Mouse (Mus musculus): ENCODE measurements around the gene Phactr3.
A peak's percentile ranks its signal among the peaks of the same experiment; 100 is the strongest.

Phactr3 gene

DNA sequence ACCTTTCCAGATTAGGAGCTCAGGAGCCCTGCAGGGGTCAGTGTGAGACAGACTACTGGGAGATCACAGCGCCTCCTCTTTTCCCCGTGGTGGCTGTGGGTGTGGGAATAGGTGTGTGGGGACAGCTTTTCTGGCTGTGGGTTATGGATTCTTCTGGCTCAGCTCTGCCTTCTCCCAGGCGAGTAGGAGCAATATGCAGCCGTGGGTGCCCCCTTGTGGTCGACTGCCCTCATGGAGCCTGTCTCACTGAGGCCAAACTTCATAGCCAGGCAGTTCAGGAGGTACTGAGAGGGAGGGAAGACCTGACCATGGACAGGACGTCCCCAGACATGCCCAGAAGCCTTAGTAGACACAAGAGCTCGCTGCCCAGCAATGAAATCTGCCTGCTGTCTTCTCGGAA is 145.6 kb downstream of the Phactr3 start:
- DNase-seq = peak in 1 of 2 experiments; percentile 6

DNA sequence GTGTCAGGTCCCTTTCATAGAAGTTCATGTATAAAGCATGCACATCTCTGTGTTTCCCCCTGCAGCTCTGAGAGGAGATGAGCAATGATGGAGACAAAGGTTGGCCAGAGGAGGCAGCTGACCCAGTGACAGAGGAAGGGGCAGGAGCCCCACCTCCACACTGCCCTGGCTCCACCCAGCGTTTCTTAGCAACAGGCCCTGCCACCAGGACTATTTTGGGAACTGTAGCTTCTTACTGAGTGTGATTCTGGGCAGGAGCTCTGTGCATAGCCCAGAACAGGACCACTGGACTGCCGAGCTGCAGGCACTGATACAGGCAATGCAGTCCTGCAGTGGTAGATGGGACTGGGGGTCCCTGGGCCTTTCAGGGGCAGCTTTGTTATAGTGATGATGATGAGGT is 146.7 kb downstream of the Phactr3 start:
- no peak for DNase-seq

DNA sequence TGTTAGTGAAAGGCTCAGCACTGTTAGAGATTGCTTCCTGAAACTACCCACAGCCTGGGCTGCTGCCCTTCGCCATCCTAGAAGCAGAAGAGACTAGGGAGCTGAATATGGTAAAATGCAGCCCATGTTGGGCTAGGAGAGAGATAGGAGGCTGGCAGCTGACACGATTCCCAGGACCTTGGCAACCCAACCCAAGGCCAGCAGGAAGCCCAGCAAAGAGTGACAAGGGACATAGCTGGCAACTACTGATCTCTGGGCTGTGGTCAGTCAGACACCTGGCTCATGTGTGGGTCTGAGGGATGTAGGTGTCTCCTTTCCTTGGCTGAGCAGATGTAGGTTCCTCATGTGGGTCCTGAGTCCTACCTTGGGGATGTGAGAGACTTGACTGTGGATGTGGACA is 152.0 kb downstream of the Phactr3 start:
- DNase-seq = no peak

DNA sequence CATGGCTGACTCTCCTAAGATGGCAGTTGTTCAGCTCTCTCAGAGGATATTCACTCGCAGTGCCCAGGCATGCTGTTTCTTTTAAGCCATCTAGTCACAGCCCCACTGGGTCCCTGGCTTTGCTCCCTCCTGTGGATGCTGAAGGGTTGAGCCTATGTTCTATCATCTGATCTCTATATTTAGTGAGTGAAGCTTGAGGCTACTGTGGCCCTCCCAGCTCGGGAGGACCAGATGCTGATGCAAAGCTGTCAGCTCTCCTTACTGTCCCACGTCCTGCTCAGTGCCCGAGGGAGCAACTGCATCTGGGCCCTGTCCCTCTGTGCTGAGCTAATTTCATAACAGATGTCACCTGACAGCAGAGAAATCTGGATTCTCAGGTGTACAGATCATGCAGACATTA is 153.6 kb downstream of the Phactr3 start:
- no peak for DNase-seq

DNA sequence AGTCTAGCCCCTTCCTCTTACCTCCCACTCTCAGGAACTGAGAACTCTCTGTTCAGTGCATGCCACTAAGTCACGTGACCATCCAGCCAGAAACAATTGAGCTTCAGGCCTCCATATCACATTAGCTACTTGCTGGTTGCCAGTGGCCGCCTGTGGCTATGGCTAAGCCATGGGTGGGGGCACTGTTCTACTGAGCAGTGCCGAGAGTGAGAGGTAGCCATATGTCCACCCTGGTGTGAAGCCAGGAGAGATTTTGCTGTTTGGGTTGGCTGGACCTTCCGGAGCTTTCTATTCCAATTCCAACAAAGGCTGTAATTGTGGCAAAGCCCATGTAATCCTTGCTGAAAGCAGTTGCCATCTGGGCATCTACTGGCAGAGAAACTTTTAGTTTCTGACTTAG is 155.4 kb downstream of the Phactr3 start:
- DNase-seq = no peak

DNA sequence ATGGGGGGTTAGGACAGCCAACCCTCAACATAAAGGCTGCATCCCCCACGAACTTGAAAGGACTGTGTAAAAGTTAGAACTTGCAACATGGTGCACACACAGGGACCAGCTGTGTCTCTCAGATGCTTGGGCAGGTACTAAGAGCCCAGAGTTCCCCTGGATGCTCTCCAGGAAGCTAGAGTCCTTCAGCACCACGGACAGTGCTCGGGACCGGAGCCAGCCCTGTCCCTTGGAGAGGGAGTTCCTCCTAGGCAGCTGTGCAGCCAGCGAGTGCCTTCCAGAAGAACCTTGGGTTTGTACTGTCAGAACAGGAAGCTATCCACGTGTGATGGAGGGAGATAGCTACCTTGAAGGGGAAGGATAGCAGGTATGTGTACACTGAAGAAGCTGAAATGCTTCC is 158.4 kb downstream of the Phactr3 start:
- DNase-seq = no peak

DNA sequence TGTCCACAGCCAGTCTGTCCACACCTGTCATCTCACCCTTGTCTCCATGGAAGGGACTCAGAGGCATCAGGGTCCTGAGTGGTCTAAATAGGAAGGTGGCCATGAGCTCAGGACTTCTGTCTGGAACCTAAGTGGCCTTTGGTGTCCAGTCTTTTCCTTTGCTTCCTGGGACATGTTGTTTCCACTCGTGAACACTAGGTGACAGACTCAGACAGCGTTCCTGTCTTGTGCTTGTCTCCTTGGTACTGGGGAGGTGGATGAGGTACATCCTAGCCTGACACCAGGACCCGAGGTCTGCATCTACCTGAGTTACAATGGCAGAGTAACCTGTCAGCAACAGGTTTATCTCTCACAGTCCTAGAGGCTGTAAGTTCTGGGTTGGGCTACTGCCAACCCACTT is 162.4 kb downstream of the Phactr3 start:
- no peak for DNase-seq

DNA sequence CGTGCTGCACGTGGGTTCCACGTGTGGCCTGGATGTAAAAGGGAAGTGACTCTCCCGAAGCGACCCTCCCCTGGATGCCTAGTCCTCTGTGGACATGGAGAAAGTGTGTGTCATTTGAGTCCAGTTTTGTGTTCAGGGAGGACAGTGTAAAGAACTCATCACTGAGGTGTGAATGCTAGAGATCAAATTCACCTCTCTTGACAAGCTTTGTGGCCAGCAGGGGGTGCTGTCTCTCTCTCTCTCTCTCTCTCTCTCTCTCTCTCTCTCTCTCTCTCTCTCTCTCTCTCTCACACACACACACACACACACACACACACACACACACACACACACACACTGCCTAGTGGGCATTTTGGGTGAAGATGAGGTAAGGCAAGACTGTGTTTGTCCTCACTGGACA is 168.5 kb downstream of the Phactr3 start:
- DNase-seq = no peak

DNA sequence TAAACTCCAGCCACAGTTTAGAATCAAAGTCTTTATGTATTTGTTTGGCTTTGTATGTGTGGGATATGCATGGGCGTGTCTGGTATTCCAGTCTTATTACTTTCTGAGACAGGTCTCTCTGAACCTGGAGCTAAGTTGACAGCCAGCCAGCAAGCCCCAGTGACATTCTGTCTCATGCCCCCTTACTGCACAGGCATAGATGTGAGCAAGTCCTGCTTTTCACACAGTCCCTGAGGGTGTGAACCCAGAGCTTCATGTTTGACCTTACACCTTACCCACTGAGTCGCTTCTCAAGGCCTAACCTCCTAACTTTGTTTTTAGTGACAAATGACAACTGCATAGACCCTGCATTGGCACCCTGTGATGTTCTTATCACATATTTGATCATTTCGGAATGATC is 169.9 kb downstream of the Phactr3 start:
- no peak for DNase-seq

DNA sequence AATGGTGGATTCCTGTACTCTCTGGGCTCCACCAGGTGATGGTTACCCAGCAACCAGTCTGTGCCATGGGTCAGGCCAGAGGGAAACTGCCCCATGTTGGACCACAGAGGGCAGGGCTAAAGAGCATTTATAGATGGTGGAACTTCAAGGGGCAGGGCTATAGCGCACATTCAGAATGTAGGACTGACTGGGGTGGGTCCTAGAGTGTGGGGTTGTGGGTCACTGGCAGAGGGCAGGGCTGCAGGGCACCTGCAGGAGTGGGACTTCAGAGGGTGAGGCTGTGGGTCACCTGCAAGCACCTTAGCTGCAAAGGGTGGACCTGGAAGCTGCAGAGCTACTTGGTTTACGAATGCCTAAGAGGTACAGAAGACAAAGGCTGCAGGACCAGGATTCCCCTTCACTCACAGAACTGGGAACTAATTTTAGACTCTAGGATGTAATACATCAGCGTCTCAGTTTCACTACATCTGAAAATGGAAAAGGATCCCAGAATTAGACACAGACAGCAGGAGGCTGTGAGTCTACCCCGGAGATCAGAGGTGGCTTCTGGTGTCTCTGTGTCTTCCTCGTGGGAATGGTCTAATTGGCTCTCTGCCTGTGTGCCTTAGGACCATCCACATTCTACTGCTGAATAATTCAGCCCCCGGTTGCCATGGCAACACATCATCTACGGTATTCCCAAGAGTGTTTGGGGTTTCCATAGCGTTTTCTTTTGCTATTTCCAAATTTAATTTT is 184.8 kb downstream of the Phactr3 start:
- no peak for DNase-seq

DNA sequence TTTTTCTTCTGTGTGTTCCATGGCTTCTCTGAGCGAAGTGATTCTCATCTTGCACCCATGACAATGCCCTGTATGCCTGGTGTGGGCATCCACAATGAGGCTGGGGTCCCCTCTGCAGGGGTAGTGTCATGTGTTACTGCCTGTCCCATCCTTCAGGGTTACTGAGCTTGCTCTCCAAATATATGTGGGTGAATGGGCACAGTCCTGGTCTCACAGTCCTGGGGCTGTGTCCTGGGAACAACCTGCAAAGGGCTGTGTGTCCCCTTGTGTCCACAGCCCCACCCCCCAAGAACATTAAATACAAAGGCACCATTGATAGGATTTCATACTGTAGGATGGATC is 185.4 kb downstream of the Phactr3 start:
- no peak for DNase-seq

DNA sequence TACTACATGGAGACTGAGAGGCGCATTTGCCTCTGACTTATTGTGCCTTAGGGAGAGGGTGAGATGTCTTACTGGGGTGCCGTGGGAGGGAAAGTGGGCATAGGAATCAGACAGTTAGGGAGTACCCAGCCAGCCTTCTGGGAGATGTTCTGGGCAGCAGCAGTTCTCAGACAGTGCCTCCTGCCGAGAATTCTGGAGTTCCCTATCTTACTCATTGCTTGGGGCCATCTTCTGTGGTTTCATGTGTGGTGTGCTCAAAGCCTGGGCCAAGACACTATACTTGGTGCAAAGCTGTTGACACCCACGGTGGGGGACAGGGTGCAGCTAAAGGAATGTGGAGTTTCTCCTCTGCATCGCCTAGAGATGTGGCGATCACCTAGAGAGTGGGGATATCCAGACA is 185.9 kb downstream of the Phactr3 start:
- no peak for DNase-seq

DNA sequence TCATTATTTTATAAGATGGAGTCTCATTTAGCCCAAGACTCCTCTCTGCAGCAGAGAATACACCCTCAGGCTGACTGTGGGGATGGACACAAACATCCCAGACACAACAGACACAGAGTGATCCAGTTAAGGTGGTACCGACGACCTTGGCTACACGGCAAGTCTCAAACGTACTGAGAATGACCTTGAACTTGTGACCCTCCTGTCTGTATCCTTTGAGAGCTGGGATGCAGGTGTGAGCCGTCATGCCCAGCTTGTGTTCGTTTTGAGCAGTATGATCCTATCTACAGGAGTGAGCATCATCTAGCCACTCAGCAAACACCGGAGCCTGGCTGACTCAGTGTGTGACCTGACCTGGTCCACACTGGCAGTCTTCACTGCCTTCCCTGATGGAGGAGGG is 194.8 kb downstream of the Phactr3 start:
- DNase-seq = no peak

DNA sequence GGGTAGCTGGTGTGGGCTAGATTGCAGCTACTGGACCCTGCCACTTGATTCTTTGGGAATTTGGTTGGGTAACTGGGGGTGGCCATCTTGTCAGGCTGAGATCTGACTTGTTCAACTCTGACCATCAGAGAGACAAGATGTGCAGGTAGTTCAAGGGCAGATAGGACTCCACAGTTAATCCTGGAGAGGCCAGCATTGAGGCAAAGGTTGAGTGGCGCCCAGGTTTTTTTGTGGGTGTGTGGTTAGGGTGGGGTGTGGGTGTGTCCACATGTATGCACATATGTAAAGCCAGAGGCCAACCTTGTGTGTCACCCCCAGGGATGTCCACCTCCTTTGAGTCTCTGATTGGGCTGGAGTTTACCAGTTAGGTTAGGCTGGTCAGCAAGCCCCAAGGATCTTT is 197.5 kb downstream of the Phactr3 start:
- DNase-seq = no peak

DNA sequence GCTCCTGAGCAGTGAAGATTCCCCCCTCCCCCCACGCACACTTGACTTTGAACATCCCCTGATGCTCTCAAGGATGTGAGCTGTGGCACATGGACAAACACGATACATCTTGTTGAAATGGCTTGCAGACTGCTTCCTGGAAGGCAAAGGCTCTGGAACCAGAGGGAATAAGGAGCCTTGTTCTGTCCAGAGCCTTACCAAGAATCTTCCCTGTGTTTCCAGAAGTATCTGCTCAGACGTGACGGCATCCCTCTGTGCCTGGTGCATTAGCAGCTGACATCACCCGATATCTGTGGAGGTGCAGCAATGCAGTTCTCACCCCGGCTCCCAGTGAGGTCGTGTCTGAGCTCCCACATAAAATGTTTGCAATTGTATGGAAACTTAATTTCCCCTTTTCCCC is 201.0 kb downstream of the Phactr3 start:
- no peak for DNase-seq

DNA sequence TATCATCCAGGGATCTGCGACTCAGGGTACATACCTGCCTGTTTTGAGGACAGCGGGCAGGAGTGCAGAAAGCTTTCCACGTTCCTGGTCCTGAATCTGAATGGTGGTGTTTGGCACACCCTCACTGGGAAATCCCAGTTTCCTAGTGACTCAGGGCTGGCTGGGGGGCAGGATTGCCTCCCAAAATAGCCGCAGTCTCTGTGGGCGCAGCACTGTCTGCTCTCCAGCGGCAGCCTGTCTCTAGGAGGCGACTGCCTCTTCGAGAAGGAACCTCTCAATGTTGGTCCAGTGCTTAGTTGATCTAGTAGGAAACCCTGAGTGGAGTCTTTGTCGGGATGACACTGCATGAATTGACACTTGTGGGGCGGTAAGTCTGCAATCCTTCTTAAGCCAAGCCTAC is 202.5 kb downstream of the Phactr3 start:
- no peak for DNase-seq

DNA sequence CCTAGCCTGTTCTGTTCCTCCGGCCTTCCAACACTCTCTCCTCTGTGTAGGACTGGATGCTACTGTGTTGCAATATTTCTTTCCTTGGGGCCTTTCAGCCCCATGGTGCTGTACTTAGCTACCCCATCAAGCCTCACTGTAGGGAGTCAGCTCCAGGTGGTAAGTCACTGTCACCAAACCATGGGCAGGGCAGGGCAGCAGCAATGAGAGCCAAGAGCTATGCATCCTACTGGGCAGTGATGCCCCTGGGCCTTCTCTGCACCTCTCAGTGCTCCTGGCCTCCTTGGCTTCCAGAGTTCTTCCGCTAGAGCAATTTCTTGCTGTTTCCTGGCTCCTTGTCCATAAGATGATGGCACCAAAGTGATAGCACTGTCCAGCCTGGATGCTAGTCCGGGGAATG is 205.6 kb downstream of the Phactr3 start:
- DNase-seq = no peak

DNA sequence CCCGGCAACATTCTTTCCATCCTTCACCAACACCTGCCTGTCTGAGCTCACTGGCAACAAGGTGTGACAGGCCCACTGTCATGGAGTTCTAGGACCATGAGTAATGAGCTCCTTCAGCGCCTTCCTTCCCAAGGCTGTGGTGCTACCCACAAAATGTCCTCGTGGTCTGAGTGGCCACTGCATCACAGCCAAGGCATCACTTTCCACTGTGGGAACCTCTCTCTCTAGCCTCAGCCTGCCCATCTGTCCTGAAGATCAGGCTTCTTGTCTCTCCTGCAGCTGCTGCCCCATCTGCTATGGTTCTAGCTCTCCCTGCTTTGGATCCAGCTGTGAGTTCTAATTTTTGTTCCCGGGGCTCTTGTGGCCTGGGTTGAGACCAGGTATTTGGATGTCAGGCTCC is 206.0 kb downstream of the Phactr3 start:
- no peak for DNase-seq

DNA sequence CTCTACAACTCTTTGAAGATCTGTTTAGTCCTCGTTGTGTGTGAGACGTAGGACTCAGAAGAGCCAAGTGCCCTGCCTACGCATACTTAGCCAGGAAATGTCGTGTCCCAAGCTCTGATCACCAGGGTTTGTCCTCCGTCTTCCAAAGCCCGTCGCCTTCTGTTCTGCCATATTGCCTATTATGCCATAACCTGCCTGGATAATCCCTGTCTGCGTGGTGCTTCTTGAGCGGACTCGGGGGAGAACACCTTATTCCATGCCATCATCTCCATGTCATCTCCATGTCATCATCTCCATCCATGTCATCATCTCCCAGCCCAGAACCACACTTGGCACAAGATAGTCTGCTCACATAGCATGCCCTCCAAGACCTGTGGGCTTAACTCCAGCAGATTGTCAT is 207.3 kb downstream of the Phactr3 start:
- DNase-seq = no peak

DNA sequence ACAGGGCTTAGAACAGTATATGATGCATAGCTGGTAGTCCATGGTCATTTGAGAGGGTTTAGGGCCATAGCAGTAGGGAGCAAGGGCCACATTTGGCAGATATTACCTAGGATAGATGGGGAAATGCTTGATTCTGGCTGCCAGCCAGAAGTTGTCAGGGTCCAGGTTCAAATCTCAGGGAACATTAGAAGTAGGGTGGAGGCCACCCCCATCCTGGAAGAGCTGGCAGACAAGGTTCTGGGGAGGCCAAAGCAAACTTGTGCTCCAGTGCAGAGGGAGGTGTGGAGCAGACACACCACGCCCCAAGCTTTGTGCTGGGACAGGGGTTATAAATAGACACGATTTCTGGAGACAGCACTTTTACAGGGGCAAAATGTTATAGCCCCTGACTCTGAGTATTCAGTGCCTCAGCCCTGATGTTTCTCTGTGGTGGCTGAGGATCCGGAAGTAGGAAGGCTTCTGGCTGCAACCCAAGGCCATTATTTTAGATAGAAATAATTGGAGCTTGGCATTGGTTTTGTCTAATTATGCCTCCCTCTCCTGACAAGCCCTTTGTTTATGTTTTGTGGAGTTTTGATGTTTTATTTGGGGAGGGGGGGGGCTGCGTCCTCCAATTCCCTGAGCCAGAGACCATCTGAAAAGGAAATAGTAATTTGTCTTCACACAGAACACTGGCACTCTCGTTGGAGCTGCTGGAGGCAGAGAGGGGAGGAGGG is 208.1 kb downstream of the Phactr3 start:
- no peak for DNase-seq

DNA sequence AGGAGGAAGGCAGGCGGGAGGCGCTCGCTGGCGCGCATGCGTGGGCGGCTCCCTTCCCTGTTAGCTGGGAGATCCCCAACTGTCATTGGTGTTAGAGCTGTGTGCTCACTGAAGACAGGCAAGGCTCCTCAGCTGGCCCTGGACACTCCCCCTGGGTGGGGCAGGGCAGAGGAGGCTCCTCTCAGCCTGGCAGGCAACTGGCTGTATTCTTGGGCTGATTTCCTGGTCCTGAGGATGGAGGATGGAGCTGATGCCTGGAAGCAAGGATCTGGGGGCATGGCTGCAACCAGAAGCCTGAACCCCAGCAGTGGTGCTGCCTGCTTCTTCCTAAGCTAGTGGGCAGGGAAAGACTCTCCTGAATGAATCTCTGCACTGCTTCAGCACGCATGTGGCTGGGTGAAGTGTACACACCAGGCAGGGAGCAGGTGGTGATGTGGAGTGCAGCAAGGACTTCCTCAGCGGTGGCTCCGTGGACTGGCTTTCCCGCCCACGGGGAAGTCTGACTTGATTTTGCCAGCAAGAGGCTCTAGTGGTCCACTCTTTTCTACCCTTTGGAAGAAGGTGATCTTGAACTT is 208.8 kb downstream of the Phactr3 start:
- no peak for DNase-seq

DNA sequence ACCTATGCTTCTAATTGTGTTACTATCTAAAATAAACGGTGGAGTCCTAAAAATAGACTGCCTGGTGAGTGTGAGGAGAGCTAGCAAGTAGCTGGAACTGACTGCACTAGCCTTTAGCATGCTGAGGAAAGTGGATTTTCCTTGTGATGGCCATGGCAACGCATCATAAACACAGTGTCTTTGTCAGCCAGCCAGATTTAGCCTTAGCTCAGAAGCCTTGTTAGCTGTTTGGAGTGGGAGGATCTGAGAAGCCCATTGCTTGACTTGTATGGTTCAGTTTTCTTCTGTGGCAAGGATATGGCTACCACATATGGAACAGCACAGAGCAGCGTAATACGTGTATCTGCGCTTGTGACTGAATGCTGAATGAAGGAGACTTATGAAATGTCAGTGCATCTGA is 210.8 kb downstream of the Phactr3 start:
- DNase-seq = no peak

DNA sequence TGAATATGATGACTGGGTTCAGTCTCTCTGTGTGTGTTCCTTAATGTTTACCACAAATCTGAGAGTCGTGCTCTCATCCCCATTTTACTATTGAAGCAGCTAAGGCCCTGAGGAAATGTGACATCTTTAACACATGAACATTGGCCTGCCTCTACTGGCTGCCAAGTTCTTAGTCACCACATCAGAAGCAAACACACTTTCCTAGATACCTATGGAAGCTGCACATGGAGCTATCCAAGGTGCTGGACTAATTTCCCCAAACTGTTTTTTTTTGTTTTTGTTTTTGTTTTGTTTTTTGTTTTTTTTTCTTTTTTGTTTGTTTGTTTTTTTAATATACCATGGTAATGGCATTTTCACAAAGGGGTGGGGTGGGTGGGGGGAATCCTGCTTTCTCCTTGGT is 211.2 kb downstream of the Phactr3 start:
- DNase-seq = no peak

DNA sequence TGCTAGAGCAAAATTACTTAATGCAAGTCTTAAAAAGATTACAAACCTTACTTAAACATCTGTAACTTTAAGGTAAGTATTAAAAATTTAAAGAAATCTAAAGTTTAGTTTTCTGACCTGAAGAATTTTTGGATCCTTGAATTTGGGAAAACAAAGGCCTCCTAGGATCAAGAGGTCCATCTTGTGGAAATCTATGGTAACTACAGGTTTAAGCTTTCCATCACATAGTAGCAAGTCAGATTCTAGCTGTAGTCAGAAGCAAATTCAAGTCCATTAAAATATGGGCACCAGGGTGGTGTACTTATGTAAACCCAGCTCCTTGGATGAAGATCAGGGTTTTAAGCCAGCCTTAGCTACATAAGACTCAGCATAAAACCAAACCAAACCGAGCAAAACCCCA is 219.1 kb downstream of the Phactr3 start:
- DNase-seq = no peak

DNA sequence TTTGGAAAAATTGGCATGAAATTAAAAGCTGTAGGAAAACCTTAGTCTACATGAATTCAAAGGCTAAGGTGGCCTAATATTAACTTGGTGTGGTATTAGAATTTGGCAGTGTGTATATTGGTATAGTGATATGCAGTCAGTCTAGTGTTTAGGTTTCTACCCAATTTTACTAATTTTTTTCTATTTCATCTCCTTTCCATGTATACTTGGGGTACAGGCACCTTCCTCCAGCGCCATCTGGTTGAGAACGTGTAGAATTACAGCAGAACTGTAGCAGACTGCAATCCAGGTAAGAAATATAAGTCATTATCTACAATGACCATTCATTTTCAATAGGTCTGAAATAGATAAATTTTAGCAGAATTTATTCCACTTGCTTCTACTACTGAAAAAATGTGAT is 220.3 kb downstream of the Phactr3 start:
- no peak for DNase-seq
